ENCODE assay signal across 13 mouse cellular contexts in genomic region chr12:73207008-73207407, GRCm38 (mm10).
DNase-seq lines count a peak whose midpoint lies in the region; ATAC-seq lines count a peak whose summit lies in the region.
"Had no signal": no experiment of that assay in that cellular context is flagged by ENCODE, and none has a peak within 500 bp of the region (broad histone marks: within the 10 kb centered on the region; RNA-seq: fewer than 3 reads in every experiment).

No protein-coding gene starts in this region.

- H3K36me3 ChIP-seq in heart, embryonic 16.5 days (ENCODE audit: control insufficient read depth, insufficient read depth) = no peaks in the 10 kb centered on the region
- 0 out of 2 replicates have a peak, but pooled peaks cover 4% of the 10 kb centered on the region for H3K36me3 ChIP-seq in heart, embryonic 10.5 days
- H3K36me3 ChIP-seq in lung, embryonic 15.5 days = no peaks in the 10 kb centered on the region
- H3K36me3 ChIP-seq in embryonic facial prominence, embryonic 15.5 days = no peaks in the 10 kb centered on the region
- no peaks in the 10 kb centered on the region for H3K36me3 ChIP-seq in stomach, embryonic 16.5 days (ENCODE audit: control insufficient read depth, insufficient read depth, low read length)

- H3K4me2 ChIP-seq in heart, embryonic 16.5 days (ENCODE audit: low read depth, low read length) = no peak overlapping the region
- H3K4me2 ChIP-seq in lung, embryonic 15.5 days = no peak overlapping the region
- H3K4me2 ChIP-seq in embryonic facial prominence, embryonic 15.5 days (replicated peaks) = no peak overlapping the region
- no peak overlapping the region for H3K4me2 ChIP-seq in stomach, embryonic 16.5 days (ENCODE audit: low read depth, low read length)

- H3K9ac ChIP-seq in heart, embryonic 16.5 days (ENCODE audit: low read length) = no peak overlapping the region
- no peak overlapping the region for H3K9ac ChIP-seq in lung, embryonic 15.5 days
- no peak overlapping the region for H3K9ac ChIP-seq in embryonic facial prominence, embryonic 15.5 days
- no peak overlapping the region for H3K9ac ChIP-seq in stomach, embryonic 16.5 days (ENCODE audit: low read length)

- ATAC-seq in heart, embryonic 16.5 days (replicated peaks; ENCODE audit: extremely low read depth, insufficient read depth, low FRiP score) = no peak
- no peak for ATAC-seq in lung, embryonic 15.5 days (ENCODE audit: borderline replicate concordance, extremely low read depth, low FRiP score, low TSS enrichment)
- no peak for ATAC-seq in embryonic facial prominence, embryonic 15.5 days (ENCODE audit: insufficient number of reproducible peaks, low FRiP score, low TSS enrichment, low read depth)
- no peak for ATAC-seq in stomach, embryonic 16.5 days (ENCODE audit: insufficient read depth, low FRiP score)
- ATAC-seq: activated CD4-positive, CD25-positive, alpha-beta regulatory T cell, adult 4 months; CD4-positive, CD25-positive, alpha-beta regulatory T cell, adult 4 months had no signal

- 37% methylated on average over 4 of the region's 4 CpGs for WGBS in heart, embryonic 16.5 days
- WGBS in heart, embryonic 10.5 days = 57% methylated on average over 4 of the region's 4 CpGs
- 58% methylated on average over 4 of the region's 4 CpGs for WGBS in lung, embryonic 15.5 days
- WGBS in embryonic facial prominence, embryonic 15.5 days = 24% methylated on average over 4 of the region's 4 CpGs
- WGBS in stomach, embryonic 16.5 days = 59% methylated on average over 4 of the region's 4 CpGs

- no peaks in the 10 kb centered on the region for H3K9me3 ChIP-seq in heart, embryonic 16.5 days (replicated peaks; ENCODE audit: control insufficient read depth, low read length)
- no peaks in the 10 kb centered on the region for H3K9me3 ChIP-seq in heart, embryonic 10.5 days
- no peaks in the 10 kb centered on the region for H3K9me3 ChIP-seq in lung, embryonic 15.5 days
- H3K9me3 ChIP-seq in embryonic facial prominence, embryonic 15.5 days (replicated peaks) = no peaks in the 10 kb centered on the region
- H3K9me3 ChIP-seq in stomach, embryonic 16.5 days (replicated peaks; ENCODE audit: control insufficient read depth, low read length) = no peaks in the 10 kb centered on the region

- H3K4me3 ChIP-seq in heart, embryonic 16.5 days (ENCODE audit: low read length) = no peak overlapping the region
- no peak overlapping the region for H3K4me3 ChIP-seq in heart, embryonic 10.5 days
- H3K4me3 ChIP-seq in lung, embryonic 15.5 days = no peak overlapping the region
- H3K4me3 ChIP-seq in embryonic facial prominence, embryonic 15.5 days (replicated peaks) = no peak overlapping the region
- no peak overlapping the region for H3K4me3 ChIP-seq in stomach, embryonic 16.5 days (replicated peaks; ENCODE audit: low read length)

- peaks cover 21% of the 10 kb centered on the region for H3K4me1 ChIP-seq in heart, embryonic 16.5 days (ENCODE audit: control insufficient read depth, insufficient read depth, low read length)
- peaks cover 17% of the 10 kb centered on the region for H3K4me1 ChIP-seq in heart, embryonic 10.5 days
- peaks cover 17% of the 10 kb centered on the region for H3K4me1 ChIP-seq in lung, embryonic 15.5 days
- no peaks in the 10 kb centered on the region for H3K4me1 ChIP-seq in embryonic facial prominence, embryonic 15.5 days
- H3K4me1 ChIP-seq in stomach, embryonic 16.5 days (ENCODE audit: control insufficient read depth, insufficient read depth, low read length) = peaks cover 3% of the 10 kb centered on the region; the same call in 1 of the 2 replicates

- no peaks in the 10 kb centered on the region for H3K27me3 ChIP-seq in heart, embryonic 16.5 days (ENCODE audit: control insufficient read depth, insufficient read depth, low read length)
- no peaks in the 10 kb centered on the region for H3K27me3 ChIP-seq in heart, embryonic 10.5 days (ENCODE audit: insufficient read depth, poor library complexity, severe bottlenecking)
- H3K27me3 ChIP-seq in lung, embryonic 15.5 days = no peaks in the 10 kb centered on the region
- H3K27me3 ChIP-seq in embryonic facial prominence, embryonic 15.5 days = no peaks in the 10 kb centered on the region
- H3K27me3 ChIP-seq in stomach, embryonic 16.5 days (ENCODE audit: control insufficient read depth, insufficient read depth, low read length) = no peaks in the 10 kb centered on the region

- H3K27ac ChIP-seq in heart, embryonic 16.5 days (ENCODE audit: low read length) = peak overlapping the region; percentile 78
- H3K27ac ChIP-seq in heart, embryonic 10.5 days = no peak overlapping the region
- peak overlapping the region; percentile 45 for H3K27ac ChIP-seq in lung, embryonic 15.5 days
- H3K27ac ChIP-seq in embryonic facial prominence, embryonic 15.5 days (replicated peaks) = peak overlapping the region; percentile 29; the same call in 1 of the 2 replicates
- peak overlapping the region; percentile 8 for H3K27ac ChIP-seq in stomach, embryonic 16.5 days (ENCODE audit: low read length)

- no peak for DNase-seq in heart, embryonic 10.5 days (ENCODE audit: low spot score)
- no peak for DNase-seq in lung, postnatal 14 days
- no peak for DNase-seq in layer of hippocampus, adult 9-10 months (ENCODE audit: low spot score)
- DNase-seq: cerebellum, postnatal 14 days; gastrocnemius, postnatal 25 days; right cerebral cortex, postnatal 4 days; thymus, postnatal 14 days had no signal
